Mouse (Mus musculus) bone marrow, adult 2 months (tissue): ENCODE results near the gene Prpf40b. TPM values are rescaled to one million over a fixed set of nuclear protein-coding genes. Genes with fewer than 3 reads are reported as not detected.

Experiments used
- H3K27ac ChIP-seq: fragments of 200-500 bp; 2 replicates; pipeline ENCODE4 v1.5.1; 2012; ENCODE audit warnings: low read depth, mild to moderate bottlenecking, control low read depth, inconsistent platforms, low read length; ENCODE audit not compliant: control insufficient read depth, poor library complexity, insufficient read depth
- H3K4me1 ChIP-seq: fragments of 200-500 bp; 2 replicates; pipeline ENCODE4 v1.6.1; 2011; ENCODE audit warnings: low read length; ENCODE audit not compliant: control insufficient read depth, insufficient read depth
- H3K4me3 ChIP-seq: fragments of 200-500 bp; replicated peaks from 2 replicates; pipeline ENCODE3; 2011; ENCODE audit warnings: mild to moderate bottlenecking, low read depth, low read length, control low read depth; ENCODE audit not compliant: control insufficient read depth
- CTCF ChIP-seq: fragments of 200-500 bp; IDR thresholded peaks from 2 replicates; pipeline ENCODE4 v1.5.1; 2011; ENCODE audit warnings: low read length, control low read depth; ENCODE audit not compliant: control insufficient read depth, insufficient read depth
- POLR2A ChIP-seq: fragments of 200-500 bp; IDR thresholded peaks from 2 replicates; pipeline ENCODE4 v1.6.1; 2011; ENCODE audit warnings: low read depth, mild to moderate bottlenecking, control low read depth, low read length, borderline replicate concordance; ENCODE audit not compliant: control insufficient read depth
- WGBS: fragments of 180-500 bp; shearing (Covaris S2); methylation state at CpG from one replicate; pipeline ENCODE4 v1.1.7; 2018; 5-methylcytosine and 5-hydroxymethylcytosine counted together
- polyA plus RNA-seq: library from polyadenylated mRNA; stranded (reverse); fragments of >200 nt; gene quantifications from 2 replicates; pipeline ENCODE4 v1.2.4, GENCODE M21; 2011; ENCODE audit warnings: low replicate concordance; ENCODE audit not compliant: missing spikeins, insufficient read depth, insufficient read length

Prpf40b gene
- polyA plus RNA-seq, 1 experiment: 16.0 TPM

DNA sequence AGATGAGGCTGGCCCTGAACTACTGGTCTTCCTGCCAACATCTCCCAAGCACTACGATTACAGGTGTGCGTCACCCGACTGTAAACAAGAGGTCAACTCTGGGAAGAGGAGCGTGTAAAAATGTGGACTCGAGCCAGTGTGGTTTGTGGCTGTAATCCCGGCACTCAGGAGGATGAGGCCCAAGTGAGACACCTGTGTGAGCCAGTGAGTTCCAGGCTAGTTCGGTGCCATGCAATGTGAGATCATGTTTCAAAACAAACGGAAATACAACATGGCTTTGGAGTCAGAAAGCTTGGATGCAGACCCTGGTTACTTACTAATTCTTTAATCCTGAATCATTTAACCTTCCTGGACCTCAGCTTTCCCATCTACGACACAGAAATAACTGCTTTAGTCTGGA lies 64.1 kb downstream of the Prpf40b start:
- no peak overlapping the region for H3K27ac ChIP-seq
- TF ChIP-seq CTCF: no peak
- TF ChIP-seq POLR2A: no peak
- H3K4me3 ChIP-seq: no peak overlapping the region
- WGBS: 81% methylated on average over 9 of the region's 9 CpGs
- no peaks in the 10 kb centered on the region; the same call in 1 of the 2 replicates for H3K4me1 ChIP-seq

GRCm38 (mm10) chr15:99364022-99364530 lies 69.2 kb downstream of the Prpf40b start:
- 73% methylated on average over 7 of the region's 7 CpGs for WGBS
- Histone ChIP-seq H3K4me3 (no peak overlapping the region), H3K4me1 (no peaks in the 10 kb centered on the region; the same call in 1 of the 2 replicates), H3K27ac (0 out of 2 replicates have a peak overlapping the region, but pooled peaks have one; percentile 67)
- no peak for TF ChIP-seq CTCF
- TF ChIP-seq POLR2A: no peak

GRCm38 (mm10) chr15:99364921-99365320 lies 70.0 kb downstream of the Prpf40b start:
- TF ChIP-seq CTCF: no peak
- no peak for TF ChIP-seq POLR2A
- no peaks in the 10 kb centered on the region for H3K4me1 ChIP-seq
- H3K27ac ChIP-seq: peak overlapping the region; percentile 67
- H3K4me3 ChIP-seq: no peak overlapping the region
- 7% methylated on average over 8 of the region's 8 CpGs for WGBS

Other genes starting within 250 kb of the Prpf40b start
- gene Prph, start 239.9 kb upstream of the Prpf40b start, polyA plus RNA-seq: not detected in 2 replicates
- 94.5 and 103 TPM in 2 replicates for gene Troap, start 220.5 kb upstream of the Prpf40b start, polyA plus RNA-seq
- 0.66 and 2.4 TPM in 2 replicates for gene C1ql4, start 207.3 kb upstream of the Prpf40b start, polyA plus RNA-seq
- gene Dnajc22, start 201.9 kb upstream of the Prpf40b start, polyA plus RNA-seq: 1.6 TPM in 1 of 2 replicates, not detected in the other
- 0.52 and 2.5 TPM in 2 replicates for gene Spats2, start 169.2 kb upstream of the Prpf40b start, polyA plus RNA-seq
- 0.47 TPM in 1 of 2 replicates, not detected in the other for gene Kcnh3, start 70.2 kb upstream of the Prpf40b start, polyA plus RNA-seq
- gene Mcrs1, start 43.1 kb upstream of the Prpf40b start, polyA plus RNA-seq: 31.9 and 39.0 TPM in 2 replicates
- gene Fam186b, start 801 bp downstream of the Prpf40b start, polyA plus RNA-seq: not detected in 2 replicates
- gene Fmnl3, start 75.4 kb downstream of the Prpf40b start, polyA plus RNA-seq: 13.0 and 17.7 TPM in 2 replicates
- gene Tmbim6, start 97.8 kb downstream of the Prpf40b start, polyA plus RNA-seq: 93.5 and 146 TPM in 2 replicates
- gene Nckap5l, start 162.7 kb downstream of the Prpf40b start, polyA plus RNA-seq: 2.2 and 4.0 TPM in 2 replicates
- gene Bcdin3d, start 179.6 kb downstream of the Prpf40b start, polyA plus RNA-seq: 7.2 and 13.4 TPM in 2 replicates
- gene Faim2, start 233.1 kb downstream of the Prpf40b start, polyA plus RNA-seq: 0.35 TPM in 1 of 2 replicates, not detected in the other